Mouse (Mus musculus) erythroblast, embryonic 14.5 days (primary cell): Measurements from ENCODE around the gene Rec8.

ENCODE experiments used
- GATA1 ChIP-seq: IDR thresholded peaks from 2 replicates; pipeline ENCODE4 v1.6.1; 2012; ENCODE audit warnings: low read length, inconsistent platforms, mixed read lengths
- TAL1 ChIP-seq: IDR thresholded peaks from 3 replicates; pipeline ENCODE4 v1.6.1; 2012; ENCODE audit warnings: low read length, inconsistent platforms, mixed read lengths

GRCm38 (mm10) chr14:55598521-55599390, 19.1 kb upstream of the Rec8 start:
- TF ChIP-seq GATA1, result no peak
- TF ChIP-seq TAL1, result no peak
